Mouse (Mus musculus): ENCODE results near the gene Peli1.

- no peak for TF ChIP-seq CTCF (IDR thresholded peaks at IDR 0.05; ENCODE audit: low read depth)
- no peak for TF ChIP-seq EP300 (IDR thresholded peaks at IDR 0.05; ENCODE audit: low read depth)
Observed at GRCm38 (mm10) chr11:21115804-21116203, 24.7 kb downstream of the Peli1 start.
